Mouse (Mus musculus) MEL (cell line): ENCODE measurements around the gene Caap1. TPM values are rescaled to one million over a fixed set of nuclear protein-coding genes. Genes with fewer than 3 reads are reported as not detected.
A peak's percentile ranks its signal among the peaks of the same experiment; 100 is the strongest.

Source experiments
- DNase-seq: peaks from one replicate; pipeline ENCODE4 v3.0.0; 2011; ENCODE audit warnings: low read depth, low spot score
- H3K27ac ChIP-seq: 2 replicates; pipeline ENCODE4 v1.5.1; 2012; ENCODE audit warnings: low read depth, mild to moderate bottlenecking, control low read depth, low read length, moderate library complexity; ENCODE audit not compliant: control insufficient read depth
- H3K27me3 ChIP-seq, 2 experiments: fragments of 150-350 bp in 1 of 2; sonication (generic) in 1 of 2; 2 replicates each; pipeline ENCODE4 v1.6.1; 2012; ENCODE audit warnings: low read length in 2 of 2, mild to moderate bottlenecking in 2 of 2, improper control_type of control experiment in 1 of 2, moderate library complexity in 1 of 2; ENCODE audit not compliant: insufficient read depth in 2 of 2, control insufficient read depth in 1 of 2
- H3K36me3 ChIP-seq, 2 experiments: 2 replicates each; pipeline ENCODE4 v1.6.1; 2012 to 2014; ENCODE audit warnings: low read length in 2 of 2, improper control_type of control experiment in 1 of 2, inconsistent platforms in 1 of 2, mild to moderate bottlenecking in 1 of 2; ENCODE audit not compliant: insufficient read depth in 2 of 2, control insufficient read depth in 1 of 2
- H3K4me1 ChIP-seq, 2 experiments: fragments of 150-350 bp in 1 of 2; sonication (generic) in 1 of 2; 2 replicates each; pipeline ENCODE4 v1.6.1; 2012; ENCODE audit warnings: low read length in 2 of 2, improper control_type of control experiment in 1 of 2, mild to moderate bottlenecking in 1 of 2; ENCODE audit not compliant: insufficient read depth in 2 of 2, control insufficient read depth in 1 of 2
- H3K4me3 ChIP-seq, 2 experiments: fragments of 150-350 bp in 1 of 2; sonication (generic) in 1 of 2; 2 replicates each; pipeline ENCODE4 v1.5.1; 2012; ENCODE audit warnings: low read depth in 2 of 2, low read length in 2 of 2, mild to moderate bottlenecking in 2 of 2, moderate library complexity in 2 of 2, control low read depth in 1 of 2, improper control_type of control experiment in 1 of 2; ENCODE audit not compliant: control insufficient read depth in 1 of 2, insufficient read depth in 1 of 2
- H3K79me2 ChIP-seq: 2 replicates; pipeline ENCODE4 v1.6.1; 2012; ENCODE audit warnings: mild to moderate bottlenecking, low read length, moderate library complexity; ENCODE audit not compliant: control insufficient read depth, poor library complexity, insufficient read depth
- H3K9ac ChIP-seq: 2 replicates; pipeline ENCODE4 v1.6.1; 2012; ENCODE audit warnings: low read depth, mild to moderate bottlenecking, control low read depth, low read length, moderate library complexity; ENCODE audit not compliant: control insufficient read depth, poor library complexity, severe bottlenecking
- H3K9me3 ChIP-seq: fragments of 150-350 bp; sonication (generic); replicated peaks from 2 replicates; pipeline ENCODE4 v1.6.1; 2012; ENCODE audit warnings: mild to moderate bottlenecking, low read length, improper control_type of control experiment, moderate library complexity; ENCODE audit not compliant: insufficient read depth
- CTCF ChIP-seq, 3 experiments: IDR thresholded peaks in 2 of 3; conservative IDR thresholded peaks in 1 of 3; 2 replicates each; pipeline ENCODE4 v1.5.1; 2011 to 2012; ENCODE audit warnings: low read length in 3 of 3, low read depth in 2 of 3, mild to moderate bottlenecking in 2 of 3, improper control_type of control experiment in 1 of 3, inconsistent platforms in 1 of 3, mixed read lengths in 1 of 3, moderate library complexity in 1 of 3; ENCODE audit not compliant: control insufficient read depth in 1 of 3, insufficient read depth in 1 of 3, poor library complexity in 1 of 3, severe bottlenecking in 1 of 3
- E2F4 ChIP-seq: IDR thresholded peaks from 2 replicates; pipeline ENCODE4 v1.6.1; 2011; ENCODE audit warnings: low read depth, low read length, improper control_type of control experiment, borderline replicate concordance
- ELF1 ChIP-seq: IDR thresholded peaks from 2 replicates; pipeline ENCODE4 v1.6.1; 2014; ENCODE audit warnings: low read depth, mild to moderate bottlenecking, inconsistent platforms, low read length, improper control_type of control experiment, moderate library complexity
- EP300 ChIP-seq, 2 experiments: IDR thresholded peaks; 2 replicates each; pipeline ENCODE4 v1.6.1; 2011; ENCODE audit warnings: improper control_type of control experiment in 2 of 2, low read length in 2 of 2, low read depth in 1 of 2, mild to moderate bottlenecking in 1 of 2
- ETS1 ChIP-seq: IDR thresholded peaks from 2 replicates; pipeline ENCODE4 v1.6.1; 2012; ENCODE audit warnings: low read depth, mild to moderate bottlenecking, inconsistent platforms, low read length, improper control_type of control experiment, moderate library complexity
- HCFC1 ChIP-seq: IDR thresholded peaks from 2 replicates; pipeline ENCODE4 v1.6.1; 2012; ENCODE audit warnings: low read depth, mild to moderate bottlenecking, inconsistent platforms, low read length, improper control_type of control experiment, moderate library complexity
- MAFK ChIP-seq: IDR thresholded peaks from 2 replicates; pipeline ENCODE4 v1.6.1; 2011; ENCODE audit warnings: low read depth, mild to moderate bottlenecking, low read length, improper control_type of control experiment, borderline replicate concordance
- MYB ChIP-seq: IDR thresholded peaks from 2 replicates; pipeline ENCODE4 v1.6.1; 2011; ENCODE audit warnings: mild to moderate bottlenecking, low read depth, low read length, improper control_type of control experiment
- NELFE ChIP-seq: IDR thresholded peaks from 2 replicates; pipeline ENCODE4 v1.6.1; 2011; ENCODE audit warnings: low read depth, low read length, improper control_type of control experiment
- NRF1 ChIP-seq: IDR thresholded peaks from 2 replicates; pipeline ENCODE4 v1.6.1; 2014; ENCODE audit warnings: low read depth, mild to moderate bottlenecking, inconsistent platforms, low read length, improper control_type of control experiment, moderate library complexity; ENCODE audit not compliant: poor library complexity, insufficient read depth, severe bottlenecking
- POLR2A ChIP-seq, 2 experiments: IDR thresholded peaks; 2 replicates each; pipeline ENCODE4 v1.6.1; 2011 to 2012; ENCODE audit warnings: low read length in 2 of 2, mild to moderate bottlenecking in 2 of 2, control low read depth in 1 of 2, improper control_type of control experiment in 1 of 2, low read depth in 1 of 2, moderate library complexity in 1 of 2; ENCODE audit not compliant: control insufficient read depth in 1 of 2, insufficient read depth in 1 of 2, poor library complexity in 1 of 2
- POLR2AphosphoS5 ChIP-seq: IDR thresholded peaks from 2 replicates; pipeline ENCODE4 v1.6.1; 2012; ENCODE audit warnings: low read depth, borderline replicate concordance, mild to moderate bottlenecking, inconsistent platforms, low read length, moderate library complexity, mixed read lengths
- RAD21 ChIP-seq: IDR thresholded peaks from 2 replicates; pipeline ENCODE4 v1.6.1; 2011; ENCODE audit warnings: mild to moderate bottlenecking, low read depth, low read length, improper control_type of control experiment
- RCOR1 ChIP-seq: IDR thresholded peaks from 2 replicates; pipeline ENCODE4 v1.6.1; 2012; ENCODE audit warnings: low read depth, mild to moderate bottlenecking, inconsistent platforms, low read length, improper control_type of control experiment
- SIN3A ChIP-seq: IDR thresholded peaks from 2 replicates; pipeline ENCODE4 v1.6.1; 2012; ENCODE audit warnings: low read length, improper control_type of control experiment, inconsistent platforms
- SMC3 ChIP-seq: IDR thresholded peaks from 2 replicates; pipeline ENCODE4 v1.6.1; 2011; ENCODE audit warnings: low read depth, low read length, improper control_type of control experiment
- TAL1 ChIP-seq: IDR thresholded peaks from 2 replicates; pipeline ENCODE4 v1.6.1; 2012; ENCODE audit warnings: mild to moderate bottlenecking, inconsistent platforms, low read length, moderate library complexity, mixed read lengths
- UBTF ChIP-seq: IDR thresholded peaks from 2 replicates; pipeline ENCODE4 v1.6.1; 2012; ENCODE audit warnings: low read depth, mild to moderate bottlenecking, inconsistent platforms, low read length, improper control_type of control experiment, moderate library complexity, borderline replicate concordance; ENCODE audit not compliant: insufficient read depth
- USF1 ChIP-seq: IDR thresholded peaks from 2 replicates; pipeline ENCODE4 v1.6.1; 2014; ENCODE audit warnings: low read depth, mild to moderate bottlenecking, inconsistent platforms, low read length, improper control_type of control experiment, moderate library complexity
- ZC3H11A ChIP-seq: IDR thresholded peaks from 2 replicates; pipeline ENCODE4 v1.6.1; 2012; ENCODE audit warnings: low read depth, mild to moderate bottlenecking, inconsistent platforms, low read length, improper control_type of control experiment
- ZMIZ1 ChIP-seq: IDR thresholded peaks from 2 replicates; pipeline ENCODE4 v1.6.1; 2012; ENCODE audit warnings: low read depth, mild to moderate bottlenecking, inconsistent platforms, low read length, improper control_type of control experiment, moderate library complexity
- ZNF384 ChIP-seq: IDR thresholded peaks from 2 replicates; pipeline ENCODE4 v1.6.1; 2012; ENCODE audit warnings: low read depth, mild to moderate bottlenecking, inconsistent platforms, low read length, improper control_type of control experiment
- polyA plus RNA-seq, 2 experiments: library from polyadenylated mRNA; stranded (reverse) in 1 of 2; unstranded in 1 of 2; fragments of >175 nt in 1 of 2; fragments of >200 nt in 1 of 2; gene quantifications; 2 replicates each; pipeline versions ENCODE4 v1.2.1 to v1.2.4; 2012; ENCODE audit warnings: low replicate concordance in 2 of 2, low read depth in 1 of 2; ENCODE audit not compliant: insufficient read length in 2 of 2, insufficient read depth in 1 of 2, missing spikeins in 1 of 2
- total RNA-seq: library from RNA; depleted of rRNA; stranded (reverse); fragments of 300-350 nt; gene quantifications from 2 replicates; pipeline ENCODE4 v1.2.3, GENCODE M21; 2012

Caap1 gene
- total and polyA plus RNA-seq, 3 experiments = 12.8 to 13.9 TPM; not detected in 1

GRCm38 (mm10) chr4:94517631-94518030 lies 39.0 kb downstream of the Caap1 start:
- Histone ChIP-seq H3K27me3 (no peaks in the 10 kb centered on the region), H3K9ac (no peak overlapping the region), H3K4me1 (no peaks in the 10 kb centered on the region)
- TF ChIP-seq RAD21 (peak; percentile 84), HCFC1 (no peak), ZNF384 (0 out of 2 replicates have a peak, but pooled peaks have one; percentile 25), ZC3H11A (peak; percentile 69), TAL1 (no peak), POLR2AphosphoS5 (no peak), USF1 (no peak), ELF1 (0 out of 2 replicates have a peak, but pooled peaks have one; percentile 33), SIN3A (no peak), SMC3 (peak; percentile 67), NRF1 (no peak), EP300 (IDR thresholded peaks at IDR 0.05; ENCODE audit: low read depth in 1 of 2, low read length in 2 of 2) (no peak), UBTF (no peak), CTCF (IDR thresholded peaks at IDR 0.05 in 2 of 3, conservative IDR thresholded peaks at IDR 0.05 in 1 of 3; ENCODE audit: control insufficient read depth in 1 of 3, insufficient read depth in 1 of 3, low read depth in 2 of 3, low read length in 3 of 3, poor library complexity in 1 of 3, severe bottlenecking in 1 of 3) (peak; percentile 68 to 78 (median 70))
- TF ChIP-seq, all 39 proteins: peak for 6
- Histone ChIP-seq H3K4me3 (no peak overlapping the region), H3K36me3 (no peaks in the 10 kb centered on the region; a peak in 2 of 4 replicates), H3K79me2 (no peaks in the 10 kb centered on the region; the same call in 1 of the 2 replicates), H3K27ac (no peak overlapping the region), H3K9me3 (no peaks in the 10 kb centered on the region)
- DNase-seq = peak; percentile 87

GRCm38 (mm10) chr4:94515366-94515765 lies 41.2 kb downstream of the Caap1 start:
- Histone ChIP-seq H3K9me3 (no peaks in the 10 kb centered on the region), H3K36me3 (no peaks in the 10 kb centered on the region; a peak in 1 of 4 replicates), H3K9ac (no peak overlapping the region), H3K27me3 (no peaks in the 10 kb centered on the region), H3K27ac (no peak overlapping the region), H3K4me3 (no peak overlapping the region), H3K4me1 (no peaks in the 10 kb centered on the region)
- DNase-seq = no peak
- TF ChIP-seq ZMIZ1 (no peak), POLR2A (IDR thresholded peaks at IDR 0.05; ENCODE audit: control insufficient read depth in 1 of 2, insufficient read depth in 1 of 2, low read depth in 1 of 2, low read length in 2 of 2, poor library complexity in 1 of 2) (no peak), RCOR1 (no peak), UBTF (no peak), ELF1 (no peak), NELFE (no peak), ZC3H11A (no peak), MAFK (no peak), SMC3 (no peak), ETS1 (no peak), E2F4 (no peak), MYB (no peak), RAD21 (no peak)
- TF ChIP-seq, all 39 proteins: peak for 0
- H3K79me2 ChIP-seq = no peaks in the 10 kb centered on the region; the same call in 1 of the 2 replicates
